Mouse (Mus musculus) forebrain, embryonic 11.5 days (tissue): ENCODE data around the gene Ecm1. TPM values are rescaled to one million over a fixed set of nuclear protein-coding genes. Genes with fewer than 3 reads are reported as not detected.

Experiments
- ATAC-seq: fragments of 200-750 bp; cut with Nextera tagmentation; replicated peaks from 2 replicates; pipeline ENCODE4 v1.8.0; 2017; ENCODE audit warnings: moderate TSS enrichment; ENCODE audit not compliant: low FRiP score
- DNase-seq: peaks from one replicate; pipeline ENCODE4 v3.0.0-alpha.2; 2017; ENCODE audit warnings: low spot score
- H3K27ac ChIP-seq: fragments of 300-500 bp; sonication (generic); 2 replicates; pipeline ENCODE4 v1.5.1; 2014; ENCODE audit warnings: low read depth, low read length
- H3K27me3 ChIP-seq: fragments of 300-500 bp; sonication (generic); 2 replicates; pipeline ENCODE4 v1.6.1; 2014; ENCODE audit warnings: mild to moderate bottlenecking, low read length, mixed read lengths; ENCODE audit not compliant: control insufficient read depth, insufficient read depth
- H3K36me3 ChIP-seq: fragments of 300-500 bp; sonication (generic); 2 replicates; pipeline ENCODE4 v1.6.1; 2014; ENCODE audit warnings: mild to moderate bottlenecking, low read length, moderate library complexity, mixed read lengths; ENCODE audit not compliant: control insufficient read depth, insufficient read depth
- H3K4me1 ChIP-seq: fragments of 300-500 bp; sonication (generic); replicated peaks from 2 replicates; pipeline ENCODE4 v1.6.1; 2014; ENCODE audit warnings: low read length, mixed read lengths; ENCODE audit not compliant: control insufficient read depth, insufficient read depth
- H3K4me2 ChIP-seq: fragments of 300-500 bp; sonication (generic); 2 replicates; pipeline ENCODE4 v1.6.1; 2014; ENCODE audit warnings: low read depth, mild to moderate bottlenecking, low read length, moderate library complexity, mixed read lengths; ENCODE audit not compliant: severe bottlenecking
- H3K4me3 ChIP-seq: fragments of 300-500 bp; sonication (generic); 2 replicates; pipeline ENCODE4 v1.5.1; 2014; ENCODE audit warnings: low read depth, low read length
- H3K9ac ChIP-seq: fragments of 300-500 bp; sonication (generic); 2 replicates; pipeline ENCODE4 v1.6.1; 2014; ENCODE audit warnings: low read length
- H3K9me3 ChIP-seq: fragments of 300-500 bp; sonication (generic); 2 replicates; pipeline ENCODE4 v1.6.1; 2016; ENCODE audit warnings: low read length, mixed read lengths; ENCODE audit not compliant: control insufficient read depth
- WGBS: fragments of 180-500 bp; shearing (Covaris S2); extraction: QIAGEN DNeasy Blood & Tissue Kit; methylation state at CpG from one replicate; pipeline ENCODE4 v1.1.7; 2014; 5-methylcytosine and 5-hydroxymethylcytosine counted together
- polyA plus RNA-seq: library from polyadenylated mRNA; unstranded; fragments of >200 nt; fragmentation: Nextera tagmentation; extraction: Ambion mirVana; gene quantifications from 2 replicates; pipeline ENCODE4 v1.2.1, GENCODE M21; 2014

Ecm1 gene
- polyA plus RNA-seq, 1 experiment from 2014 or later = 17.2 TPM

DNA sequence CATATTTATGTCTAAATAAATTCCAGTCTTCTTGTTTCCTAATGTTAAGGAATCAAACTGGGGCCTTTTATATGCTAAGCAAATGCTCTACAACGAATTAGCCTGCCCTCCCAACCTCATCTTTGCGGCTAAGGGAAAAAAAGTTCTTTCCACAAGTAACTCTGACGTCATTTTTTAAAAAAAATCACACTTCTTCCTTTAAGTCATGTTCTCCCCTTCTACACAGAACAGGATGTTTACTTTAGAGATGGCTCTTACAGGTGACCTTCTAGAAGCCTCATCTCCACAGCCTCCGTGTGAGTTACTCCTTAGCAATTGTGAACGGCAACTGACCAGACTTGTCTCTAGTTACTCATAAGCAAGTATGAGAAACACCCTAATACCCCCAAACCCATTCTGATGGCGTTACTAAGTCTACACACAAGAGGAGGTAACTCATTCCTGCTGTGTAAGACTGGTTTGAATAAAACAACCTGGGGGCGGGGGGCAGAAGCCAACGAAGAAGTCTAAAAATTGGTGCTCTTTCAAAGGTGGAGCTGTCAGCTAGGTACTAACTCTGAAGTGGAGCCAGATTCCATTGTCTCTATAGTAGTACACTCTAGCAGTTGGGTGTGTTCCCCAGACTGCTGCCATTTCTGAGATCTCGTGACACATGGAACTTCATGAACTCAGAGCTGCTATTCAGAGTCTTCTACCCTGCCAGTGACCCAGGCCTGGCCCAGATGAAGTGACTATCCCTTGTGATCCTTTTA lies 19.3 kb upstream of the Ecm1 start:
- Histone ChIP-seq H3K27ac (no peak overlapping the region), H3K27me3 (no peaks in the 10 kb centered on the region), H3K9ac (no peak overlapping the region), H3K36me3 (no peaks in the 10 kb centered on the region), H3K4me3 (no peak overlapping the region), H3K4me2 (no peak overlapping the region), H3K4me1 (no peaks in the 10 kb centered on the region), H3K9me3 (no peaks in the 10 kb centered on the region)
- no peak for ATAC-seq
- no peak for DNase-seq
- WGBS = 58% methylated on average over 9 of the region's 9 CpGs

DNA sequence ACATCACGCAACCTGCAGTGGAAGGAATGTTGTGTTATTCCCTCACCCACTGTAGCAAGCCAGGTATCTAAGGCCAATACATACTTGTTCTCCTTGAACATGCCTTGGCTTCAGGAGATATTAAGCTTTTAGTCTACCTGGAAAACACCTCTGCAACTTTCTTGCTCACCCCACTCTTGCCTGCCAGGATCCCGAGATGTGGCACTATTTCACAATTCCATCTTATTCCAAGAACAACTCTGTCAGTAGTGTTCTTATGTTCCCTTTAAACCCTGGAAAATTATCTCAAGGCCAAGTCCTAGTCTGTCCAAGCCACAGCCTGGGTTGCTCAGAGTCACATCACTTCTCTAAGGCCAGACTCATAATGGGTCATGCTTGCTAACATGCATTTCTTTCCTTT lies 17.4 kb upstream of the Ecm1 start:
- Histone ChIP-seq H3K36me3 (no peaks in the 10 kb centered on the region), H3K4me3 (no peak overlapping the region), H3K27ac (no peak overlapping the region), H3K4me1 (no peaks in the 10 kb centered on the region), H3K4me2 (no peak overlapping the region), H3K9me3 (no peaks in the 10 kb centered on the region), H3K27me3 (no peaks in the 10 kb centered on the region), H3K9ac (no peak overlapping the region)
- WGBS = 95% methylated on average over 2 of the region's 2 CpGs
- ATAC-seq (no peak), DNase-seq (no peak)

GRCm38 (mm10) chr3:95754345-95755206 lies 15.2 kb upstream of the Ecm1 start:
- Histone ChIP-seq H3K36me3 (no peaks in the 10 kb centered on the region; the same call in 1 of the 2 replicates), H3K27ac (no peak overlapping the region), H3K27me3 (no peaks in the 10 kb centered on the region), H3K4me1 (no peaks in the 10 kb centered on the region), H3K4me2 (peak overlapping the region; percentile 77), H3K9ac (peak overlapping the region; percentile 85), H3K9me3 (no peaks in the 10 kb centered on the region), H3K4me3 (peak overlapping the region; percentile 79)
- ATAC-seq (peak; percentile 97), DNase-seq (peak; percentile 93)
- 1% methylated on average over 30 of the region's 30 CpGs for WGBS

- Histone ChIP-seq H3K4me1 (no peaks in the 10 kb centered on the region), H3K9me3 (no peaks in the 10 kb centered on the region), H3K9ac (no peak overlapping the region), H3K4me3 (no peak overlapping the region), H3K4me2 (no peak overlapping the region), H3K36me3 (no peaks in the 10 kb centered on the region; the same call in 1 of the 2 replicates), H3K27me3 (no peaks in the 10 kb centered on the region), H3K27ac (no peak overlapping the region)
- ATAC-seq = no peak
- WGBS = 92% methylated on average over 3 of the region's 3 CpGs
- no peak for DNase-seq
These were observed 13.6 kb upstream of the Ecm1 start for GRCm38 (mm10) chr3:95752935-95753334.

DNA sequence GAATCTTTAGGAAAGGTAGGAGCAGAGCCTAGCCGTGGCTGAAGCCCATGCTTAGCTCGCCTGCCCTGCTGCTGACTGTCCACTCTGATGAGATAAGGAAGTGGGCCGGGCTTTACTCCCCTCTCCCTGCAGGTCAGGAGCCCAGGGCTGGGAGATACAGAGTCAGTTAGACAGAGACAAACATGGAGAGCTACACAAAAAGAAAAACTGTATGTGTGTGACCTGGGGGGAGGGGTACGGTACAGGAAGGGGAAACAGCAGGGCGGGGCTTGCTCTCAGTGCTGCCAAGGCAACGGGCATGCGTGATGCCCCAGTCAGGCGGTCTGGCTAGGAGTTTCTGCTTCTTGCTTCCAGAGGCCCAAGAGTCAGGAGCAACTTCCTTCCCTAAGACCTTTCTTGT lies 1.0 kb upstream of the Ecm1 start:
- ATAC-seq = no peak

DNA sequence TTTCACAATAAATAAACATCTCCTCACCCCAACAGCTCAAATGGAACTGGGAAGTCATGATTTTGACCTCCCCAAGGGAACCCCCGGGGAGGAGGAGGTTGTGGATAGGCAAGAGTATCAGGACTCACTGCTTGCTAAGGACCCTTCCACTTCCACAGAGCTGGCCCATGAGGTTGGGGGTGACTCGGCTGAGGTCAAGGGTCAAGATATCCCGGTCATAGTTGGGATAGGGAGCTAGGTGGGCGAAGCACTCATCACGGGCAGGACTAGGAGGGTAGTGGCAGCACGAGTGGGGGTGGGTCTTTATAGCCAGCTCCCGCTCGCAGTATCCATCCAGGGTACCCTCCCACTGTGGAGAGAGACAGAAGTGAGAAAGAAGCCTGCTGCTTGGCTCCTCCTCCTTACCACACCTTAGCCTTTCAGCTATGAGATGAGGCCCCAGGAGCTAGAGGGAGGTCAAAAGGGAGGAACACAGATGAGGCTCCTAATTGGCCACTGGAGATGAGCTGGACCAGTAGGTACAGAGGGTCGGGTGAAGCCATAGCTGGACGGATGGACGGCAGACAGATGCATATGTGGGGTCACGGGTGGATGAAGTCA lies 4.2 kb downstream of the Ecm1 start:
- no peaks in the 10 kb centered on the region for H3K4me1 ChIP-seq
- DNase-seq (no peak), ATAC-seq (no peak)
- H3K9me3 ChIP-seq = no peaks in the 10 kb centered on the region
- no peaks in the 10 kb centered on the region; the same call in 1 of the 2 replicates for H3K36me3 ChIP-seq
- H3K9ac ChIP-seq = no peak overlapping the region
- no peak overlapping the region for H3K27ac ChIP-seq
- no peak overlapping the region for H3K4me2 ChIP-seq
- no peak overlapping the region for H3K4me3 ChIP-seq
- no peaks in the 10 kb centered on the region for H3K27me3 ChIP-seq
- WGBS = 90% methylated on average over 12 of the region's 12 CpGs

More for the DNA sequence above, 1.0 kb upstream of the Ecm1 start:
- Histone ChIP-seq H3K4me1 (no peaks in the 10 kb centered on the region; the same call in 1 of the 2 replicates), H3K27ac (no peak overlapping the region), H3K27me3 (no peaks in the 10 kb centered on the region), H3K4me2 (no peak overlapping the region), H3K9me3 (no peaks in the 10 kb centered on the region), H3K36me3 (peaks cover 12% of the 10 kb centered on the region; the same call in 1 of the 2 replicates), H3K4me3 (no peak overlapping the region), H3K9ac (no peak overlapping the region)
- WGBS = 82% methylated on average over 8 of the region's 8 CpGs
- no peak for DNase-seq

GRCm38 (mm10) chr3:95734092-95734702 lies 5.2 kb downstream of the Ecm1 start:
- H3K4me1 ChIP-seq = no peaks in the 10 kb centered on the region
- no peaks in the 10 kb centered on the region for H3K9me3 ChIP-seq
- DNase-seq (no peak), ATAC-seq (no peak)
- H3K4me2 ChIP-seq = no peak overlapping the region
- WGBS = 81% methylated on average over 13 of the region's 13 CpGs
- no peak overlapping the region for H3K27ac ChIP-seq
- no peak overlapping the region for H3K9ac ChIP-seq
- no peak overlapping the region for H3K4me3 ChIP-seq
- no peaks in the 10 kb centered on the region for H3K27me3 ChIP-seq
- no peaks in the 10 kb centered on the region; the same call in 1 of the 2 replicates for H3K36me3 ChIP-seq
